Comparison of ENCODE assay signal across 8 mouse cellular contexts in the genomic region with DNA sequence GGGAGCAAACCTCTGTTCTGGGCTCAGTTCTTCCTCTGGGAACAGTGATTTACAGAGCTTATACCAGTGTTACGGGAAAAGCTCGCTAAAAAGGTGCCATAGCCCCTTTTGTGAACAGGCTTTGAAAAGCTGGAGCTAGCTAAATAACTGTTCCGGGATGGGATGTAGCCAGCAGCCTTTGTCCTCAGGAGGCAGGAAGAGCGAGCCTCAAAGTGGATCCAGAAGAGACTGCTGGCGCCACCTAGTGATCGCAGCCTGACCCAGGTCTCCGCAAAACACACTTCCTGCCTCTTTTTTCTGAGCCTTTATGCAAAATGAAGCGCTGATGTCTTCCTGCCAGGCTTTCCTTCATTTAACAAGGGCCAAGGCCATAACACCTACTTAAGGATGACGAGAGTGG. TPM values are rescaled to one million over a fixed set of nuclear protein-coding genes. Genes with fewer than 3 reads are reported as not detected.
DNase-seq lines count a peak whose midpoint lies in the region; ATAC-seq lines count a peak whose summit lies in the region.

No protein-coding gene starts in this region.

- WGBS in intestine, embryonic 14.5 days = 2% methylated on average over 9 of the region's 9 CpGs

- intact Hi-C loops in gastrocnemius, postnatal 14 days (cut with DNase I; ENCODE audit: low total_unique reads) = no loop called here
- intact Hi-C loops in left cerebral cortex, postnatal 14 days (cut with DNase I) = no loop called here

- H3K9me3 ChIP-seq in intestine, embryonic 14.5 days (ENCODE audit: control insufficient read depth, low read length) = no peaks in the 10 kb centered on the region

- peak overlapping the region; percentile 92 for H3K27ac ChIP-seq in intestine, embryonic 14.5 days (ENCODE audit: low read depth)

- peaks cover 25% of the 10 kb centered on the region for H3K4me1 ChIP-seq in intestine, embryonic 14.5 days (replicated peaks; ENCODE audit: control insufficient read depth, insufficient read depth, low read length)

- H3K4me2 ChIP-seq in intestine, embryonic 14.5 days (ENCODE audit: low read length) = peak overlapping the region; percentile 53

- H3K9ac ChIP-seq in intestine, embryonic 14.5 days (ENCODE audit: low read length) = peak overlapping the region; percentile 61

- H3K27me3 ChIP-seq in intestine, embryonic 14.5 days (replicated peaks; ENCODE audit: control insufficient read depth, insufficient read depth, low read length) = no peaks in the 10 kb centered on the region

- H3K36me3 ChIP-seq in intestine, embryonic 14.5 days (ENCODE audit: control insufficient read depth, insufficient read depth, low read length) = peaks cover 19% of the 10 kb centered on the region

- DNase-seq in adipocyte (ENCODE audit: low spot score) = peak; percentile 97
- peak; percentile 96 for DNase-seq in embryo, embryonic 10 days (ENCODE audit: low spot score)
- DNase-seq in gastrocnemius, postnatal 14 days = peak; percentile 88
- DNase-seq in intestine, embryonic 14.5 days (ENCODE audit: low spot score) = peak; percentile 94
- peak; percentile 90 to 93 for DNase-seq in left cerebral cortex, postnatal 14 days (ENCODE audit: low spot score in 2 of 2)
- peak; percentile 93 for DNase-seq in mesoderm, embryonic 11.5 days (ENCODE audit: low read depth, low spot score)
- peak; percentile 79 to 85 for DNase-seq in right cerebral cortex, postnatal 36 days (ENCODE audit: low spot score in 2 of 2)
- DNase-seq in yolk sac, embryonic 10.5 days (ENCODE audit: low spot score) = peak; percentile 86

- ATAC-seq in intestine, embryonic 14.5 days (replicated peaks; ENCODE audit: low FRiP score, low TSS enrichment, low read depth) = peak; percentile 61; the same call in 1 of the 2 replicates

- peak overlapping the region; percentile 29 for H3K4me3 ChIP-seq in intestine, embryonic 14.5 days (ENCODE audit: low read depth, low read length)

RNA-seq across cellular contexts. Expression of a gene that starts 2.3 kb away (rescaled TPM):
- total RNA-seq in gastrocnemius, postnatal 14 days (2021) = 100 to 1,000 TPM; 143 to 164 TPM
- polyA plus RNA-seq in intestine, embryonic 14.5 days (2014; fragmentation: Nextera tagmentation; extraction: Ambion mirVana) = 324 and 358 TPM in 2 replicates
- total RNA-seq in left cerebral cortex, postnatal 14 days (2021) = 100 to 1,000 TPM; 195 to 201 TPM

RNA-seq across cellular contexts. Expression of a gene that starts 2.7 kb away (rescaled TPM):
- total RNA-seq in gastrocnemius, postnatal 14 days (2021) = 1 to 10 TPM; 6.4 to 7.2 TPM
- polyA plus RNA-seq in intestine, embryonic 14.5 days (2014; fragmentation: Nextera tagmentation; extraction: Ambion mirVana) = 18.3 and 22.3 TPM in 2 replicates
- 10 to 100 TPM; 24.7 to 26.2 TPM for total RNA-seq in left cerebral cortex, postnatal 14 days (2021)

RNA-seq across cellular contexts. Expression of a gene that starts 25.6 kb away (rescaled TPM):
- 1 to 10 TPM; 1.3 to 2.0 TPM for total RNA-seq in gastrocnemius, postnatal 14 days (2021)
- polyA plus RNA-seq in intestine, embryonic 14.5 days (2014; fragmentation: Nextera tagmentation; extraction: Ambion mirVana) = 35.9 and 38.5 TPM in 2 replicates
- 10 to 100 TPM; 11.2 to 13.2 TPM for total RNA-seq in left cerebral cortex, postnatal 14 days (2021)

RNA-seq across cellular contexts. Expression of a gene that starts 25.8 kb away (rescaled TPM):
- 1 to 10 TPM; 3.8 to 4.1 TPM for total RNA-seq in gastrocnemius, postnatal 14 days (2021)
- polyA plus RNA-seq in intestine, embryonic 14.5 days (2014; fragmentation: Nextera tagmentation; extraction: Ambion mirVana) = 18.0 and 19.4 TPM in 2 replicates
- 10 to 100 TPM; 11.8 to 12.1 TPM for total RNA-seq in left cerebral cortex, postnatal 14 days (2021)

RNA-seq across cellular contexts. Expression of a gene that starts 31.2 kb away (rescaled TPM):
- total RNA-seq in gastrocnemius, postnatal 14 days (2021) = under 1 TPM; 0.04 to 0.10 TPM
- 1.5 and 2.8 TPM in 2 replicates for polyA plus RNA-seq in intestine, embryonic 14.5 days (2014; fragmentation: Nextera tagmentation; extraction: Ambion mirVana)
- under 1 TPM; 0.37 to 0.76 TPM for total RNA-seq in left cerebral cortex, postnatal 14 days (2021)

Comparison
In these comparisons a context has a peak if more than half of its experiments do, and no peak if none do; other contexts are left out.
1. Peak in every context shown above with its lines: DNase-seq, ATAC-seq, H3K4me3 ChIP-seq and H3K27ac ChIP-seq.
2. RNA of a gene that starts 25.6 kb away (total RNA-seq): 11.2 to 13.2 TPM in left cerebral cortex, postnatal 14 days; 1.3 to 2.0 TPM in gastrocnemius, postnatal 14 days; every median in the first group is over 4 times any median in the second.